Mouse (Mus musculus): Measurements from ENCODE around the gene Podxl. TPM values are rescaled to one million over a fixed set of nuclear protein-coding genes. Genes with fewer than 3 reads are reported as not detected.

The Podxl gene
- 17.0 and 18.5 TPM in 2 replicates for polyA plus RNA-seq (2015; fragmentation: Nextera tagmentation; extraction: Ambion mirVana)

DNA sequence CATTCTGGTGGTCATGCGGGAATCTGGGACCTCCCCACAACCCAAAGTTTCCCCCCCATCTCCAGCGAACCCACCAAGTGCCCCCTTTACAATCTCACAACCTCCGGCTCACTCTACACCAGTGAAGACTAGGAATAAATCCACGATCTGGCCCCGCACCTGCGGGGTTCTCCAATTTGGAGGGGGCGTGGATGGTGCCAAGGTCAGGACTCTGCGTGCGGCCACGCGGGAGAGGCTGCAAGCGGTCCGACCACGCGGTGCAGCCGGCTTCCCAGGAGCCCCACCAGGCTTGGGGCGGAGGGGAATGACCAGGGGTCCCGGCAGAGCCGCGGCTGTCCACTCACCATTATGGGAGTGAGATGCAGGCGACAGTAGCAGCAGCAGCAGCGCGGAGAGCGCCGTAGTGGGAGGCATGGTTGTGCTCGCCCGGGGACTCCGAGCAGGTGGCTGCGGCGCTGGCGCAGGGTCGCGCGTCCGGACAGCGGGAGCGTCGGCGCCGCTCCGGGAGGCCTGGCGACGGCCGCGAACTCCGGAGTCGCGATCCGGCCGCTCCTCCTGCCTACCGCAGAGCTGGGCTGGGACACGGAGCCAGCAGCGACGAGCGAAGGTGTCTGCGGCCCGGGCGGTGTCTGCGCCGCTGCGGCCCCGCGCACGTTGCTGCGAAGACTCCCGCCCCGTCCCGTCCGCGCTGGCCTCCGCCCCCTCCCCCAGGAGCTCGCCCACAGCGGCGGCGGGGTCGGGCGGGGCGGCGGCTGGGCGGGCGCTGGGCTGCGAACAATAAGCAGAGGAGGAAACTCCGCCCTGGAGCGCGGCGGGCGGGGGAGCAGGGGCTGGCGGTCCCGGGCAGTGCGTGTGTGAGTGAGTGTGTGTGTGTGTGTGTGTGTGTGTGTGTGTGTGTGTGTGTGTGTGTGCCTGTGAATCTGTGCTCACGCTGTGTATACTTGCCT, at the start of gene Podxl:
TSS of gene Podxl (minus strand) at position 747 of the 947 bp plus-strand sequence.
- ATAC-seq (ENCODE audit: insufficient read depth, low FRiP score), result peak; percentile 92
- Histone ChIP-seq H3K4me1 (ENCODE audit: control insufficient read depth, insufficient read depth, low read length) (peaks cover 11% of the 10 kb centered on the region; the same call in 1 of the 2 replicates), H3K9me3 (replicated peaks; ENCODE audit: control insufficient read depth, low read length) (no peaks in the 10 kb centered on the region), H3K27me3 (ENCODE audit: control insufficient read depth, insufficient read depth, low read length) (peaks cover 35% of the 10 kb centered on the region), H3K4me3 (replicated peaks; ENCODE audit: low read length) (peak within 1 kb of the TSS; percentile 62), H3K36me3 (ENCODE audit: control insufficient read depth, insufficient read depth, low read length) (no peaks in the 10 kb centered on the region), H3K9ac (ENCODE audit: low read length) (peak within 1 kb of the TSS; percentile 73), H3K4me2 (ENCODE audit: low read depth, low read length) (peak within 1 kb of the TSS; percentile 91), H3K27ac (ENCODE audit: low read length) (no peak within 1 kb of the TSS)
- under 1% methylated on average over 73 of the region's 91 CpGs for WGBS

DNA sequence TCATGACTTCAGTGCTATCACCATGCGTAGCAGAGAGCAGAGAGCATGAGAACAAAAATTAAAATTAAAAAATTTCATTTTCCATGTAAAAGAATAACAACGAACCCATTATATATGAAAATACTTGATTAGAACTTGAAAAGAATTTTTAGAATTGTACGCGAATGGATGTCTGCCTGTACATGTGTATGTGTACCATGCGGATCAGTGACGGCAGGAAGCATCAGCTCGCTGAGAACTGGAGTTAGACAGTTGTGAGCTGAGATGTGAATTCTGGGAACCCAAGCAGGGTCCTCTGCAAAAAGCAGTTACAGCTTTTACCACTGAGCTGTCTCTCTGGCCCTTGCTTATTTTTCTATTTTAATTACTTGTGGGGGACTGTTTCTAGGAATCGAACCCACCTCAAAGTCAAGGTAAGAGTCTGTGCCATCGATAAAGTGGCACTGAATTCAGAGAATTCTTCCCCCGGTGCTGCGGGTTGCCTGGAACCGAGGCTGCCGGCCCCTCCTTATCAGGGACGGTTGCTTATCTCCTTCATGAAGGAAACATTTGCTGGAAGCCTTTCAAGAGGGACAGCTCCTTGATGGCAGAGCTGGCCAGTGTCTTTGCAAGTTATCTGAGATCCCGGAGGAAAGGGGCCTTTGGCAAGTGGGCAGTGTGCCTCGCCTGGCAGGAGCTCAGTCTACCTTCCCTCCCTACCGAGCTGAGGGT, 48.9 kb upstream of the Podxl start:
- Histone ChIP-seq H3K36me3 (ENCODE audit: control insufficient read depth, insufficient read depth, low read length) (no peaks in the 10 kb centered on the region), H3K9ac (ENCODE audit: low read length) (no peak overlapping the region), H3K4me1 (ENCODE audit: control insufficient read depth, insufficient read depth, low read length) (no peaks in the 10 kb centered on the region; the same call in 1 of the 2 replicates), H3K9me3 (replicated peaks; ENCODE audit: control insufficient read depth, low read length) (no peaks in the 10 kb centered on the region), H3K27me3 (ENCODE audit: control insufficient read depth, insufficient read depth, low read length) (no peaks in the 10 kb centered on the region), H3K4me2 (ENCODE audit: low read depth, low read length) (no peak overlapping the region), H3K4me3 (replicated peaks; ENCODE audit: low read length) (no peak overlapping the region), H3K27ac (ENCODE audit: low read length) (no peak overlapping the region)
- 52% methylated on average over 17 of the region's 17 CpGs for WGBS
- no peak for ATAC-seq (ENCODE audit: insufficient read depth, low FRiP score)

DNA sequence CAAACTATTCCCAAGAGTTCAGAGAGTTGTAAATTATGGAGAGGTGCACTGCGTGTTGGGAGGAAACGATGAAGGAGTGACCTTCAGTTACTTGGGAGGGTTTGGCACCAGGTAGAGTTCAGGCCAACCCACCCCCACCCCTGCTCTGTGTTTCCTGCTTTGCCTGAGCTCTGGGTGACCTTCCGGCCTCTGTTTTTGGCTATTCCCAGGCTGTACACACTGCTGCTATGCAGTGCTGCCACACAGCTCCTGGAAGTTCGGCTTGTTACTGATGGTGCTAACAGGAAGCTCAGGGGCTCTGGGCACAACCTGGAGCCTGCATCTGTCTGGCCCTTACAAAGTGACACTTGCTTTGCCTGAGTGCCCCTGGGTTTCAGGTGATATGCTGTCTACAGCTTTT, 42.6 kb upstream of the Podxl start:
- H3K4me1 ChIP-seq (ENCODE audit: control insufficient read depth, insufficient read depth, low read length), result no peaks in the 10 kb centered on the region
- WGBS, result 71% methylated on average over 4 of the region's 4 CpGs
- H3K4me3 ChIP-seq (replicated peaks; ENCODE audit: low read length), result no peak overlapping the region
- ATAC-seq (ENCODE audit: insufficient read depth, low FRiP score), result no peak
- no peaks in the 10 kb centered on the region for H3K9me3 ChIP-seq (replicated peaks; ENCODE audit: control insufficient read depth, low read length)
- H3K4me2 ChIP-seq (ENCODE audit: low read depth, low read length), result no peak overlapping the region
- H3K36me3 ChIP-seq (ENCODE audit: control insufficient read depth, insufficient read depth, low read length), result no peaks in the 10 kb centered on the region
- H3K27ac ChIP-seq (ENCODE audit: low read length), result no peak overlapping the region
- no peak overlapping the region for H3K9ac ChIP-seq (ENCODE audit: low read length)
- H3K27me3 ChIP-seq (ENCODE audit: control insufficient read depth, insufficient read depth, low read length), result no peaks in the 10 kb centered on the region

DNA sequence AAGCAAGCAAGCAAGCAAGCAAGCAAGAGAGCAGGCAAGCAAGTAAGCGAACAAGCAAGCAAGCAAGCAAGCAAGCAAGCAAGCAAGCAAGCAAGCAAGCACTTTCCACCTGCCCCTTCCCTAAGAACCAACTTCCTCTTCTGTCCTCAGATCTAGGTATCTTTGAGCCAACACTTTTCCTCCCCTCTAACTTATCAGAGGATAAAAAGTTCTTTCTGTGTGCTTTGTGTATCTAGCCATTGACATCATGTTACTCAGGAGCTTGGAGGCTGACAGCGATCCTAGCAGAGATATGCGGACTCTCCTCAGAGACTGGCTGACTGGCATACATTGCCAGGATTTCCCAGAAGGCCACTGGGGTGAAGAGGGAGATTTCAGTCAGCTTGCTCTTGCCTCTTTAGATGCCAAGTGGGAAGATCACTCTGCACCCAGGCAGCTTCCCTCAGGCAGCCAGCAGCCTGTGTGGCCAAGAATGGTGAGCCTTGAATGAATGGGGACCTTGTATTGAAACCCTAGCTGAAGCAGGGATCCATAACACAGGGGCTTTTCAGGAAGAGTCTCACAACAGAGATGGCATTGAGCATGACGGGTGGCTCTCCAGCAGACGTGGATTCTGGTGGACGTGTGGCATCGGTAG, 41.0 kb upstream of the Podxl start:
- H3K27me3 ChIP-seq (ENCODE audit: control insufficient read depth, insufficient read depth, low read length), result no peaks in the 10 kb centered on the region
- H3K4me3 ChIP-seq (replicated peaks; ENCODE audit: low read length), result no peak overlapping the region
- H3K4me1 ChIP-seq (ENCODE audit: control insufficient read depth, insufficient read depth, low read length), result 0 out of 2 replicates have a peak, but pooled peaks cover 4% of the 10 kb centered on the region
- no peaks in the 10 kb centered on the region for H3K36me3 ChIP-seq (ENCODE audit: control insufficient read depth, insufficient read depth, low read length)
- no peak overlapping the region for H3K27ac ChIP-seq (ENCODE audit: low read length)
- no peak overlapping the region for H3K4me2 ChIP-seq (ENCODE audit: low read depth, low read length)
- WGBS, result 80% methylated on average over 7 of the region's 7 CpGs
- no peak for ATAC-seq (ENCODE audit: insufficient read depth, low FRiP score)
- H3K9me3 ChIP-seq (replicated peaks; ENCODE audit: control insufficient read depth, low read length), result no peaks in the 10 kb centered on the region
- no peak overlapping the region for H3K9ac ChIP-seq (ENCODE audit: low read length)

DNA sequence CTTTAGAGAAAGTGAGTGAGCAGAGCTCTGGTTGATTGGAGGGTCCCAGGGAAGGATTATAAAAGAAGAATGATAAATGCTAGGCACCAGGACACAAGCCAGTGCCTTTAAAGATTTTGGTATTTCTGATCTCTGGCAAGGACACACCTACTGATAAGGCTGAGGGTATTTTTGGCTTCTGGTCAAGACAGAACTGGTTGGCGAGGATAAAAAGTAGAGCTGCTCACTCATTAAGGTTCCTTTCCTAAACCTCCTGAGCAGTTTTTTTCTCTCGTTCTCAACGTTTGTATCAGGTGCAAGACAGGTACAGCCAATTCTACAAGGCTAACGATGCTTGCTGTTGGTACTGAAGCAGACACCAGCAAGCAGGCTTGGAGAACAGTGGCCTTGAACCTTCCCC, 38.7 kb upstream of the Podxl start:
- H3K4me3 ChIP-seq (replicated peaks; ENCODE audit: low read length), result no peak overlapping the region
- H3K27ac ChIP-seq (ENCODE audit: low read length), result no peak overlapping the region
- 0 out of 2 replicates have a peak, but pooled peaks cover 3% of the 10 kb centered on the region for H3K9me3 ChIP-seq (replicated peaks; ENCODE audit: control insufficient read depth, low read length)
- no peaks in the 10 kb centered on the region for H3K36me3 ChIP-seq (ENCODE audit: control insufficient read depth, insufficient read depth, low read length)
- WGBS, result 69% methylated on average over 4 of the region's 4 CpGs
- peaks cover 7% of the 10 kb centered on the region; the same call in 1 of the 2 replicates for H3K4me1 ChIP-seq (ENCODE audit: control insufficient read depth, insufficient read depth, low read length)
- no peak for ATAC-seq (ENCODE audit: insufficient read depth, low FRiP score)
- no peak overlapping the region for H3K4me2 ChIP-seq (ENCODE audit: low read depth, low read length)
- no peaks in the 10 kb centered on the region for H3K27me3 ChIP-seq (ENCODE audit: control insufficient read depth, insufficient read depth, low read length)
- H3K9ac ChIP-seq (ENCODE audit: low read length), result no peak overlapping the region

DNA sequence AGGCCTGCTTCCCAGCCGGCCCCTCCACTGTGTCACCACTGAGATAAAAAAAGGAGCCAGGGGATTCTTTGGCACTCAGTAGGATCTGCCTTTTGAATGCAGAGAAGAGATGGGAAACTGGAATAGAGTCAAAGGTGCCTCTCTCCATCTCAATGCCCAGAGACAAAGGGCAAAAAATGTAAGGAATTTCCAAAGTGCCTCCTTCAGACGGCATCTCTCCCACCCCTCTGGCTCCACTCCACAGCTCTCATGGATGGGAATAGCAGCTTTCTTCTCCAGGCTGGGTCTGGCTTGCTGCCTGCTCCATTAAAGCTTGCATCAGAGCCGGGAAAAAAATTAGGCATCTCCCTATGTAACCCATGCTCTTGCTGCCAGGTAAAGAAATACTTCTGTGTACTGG, 37.4 kb upstream of the Podxl start:
- H3K9ac ChIP-seq (ENCODE audit: low read length), result no peak overlapping the region
- 0 out of 2 replicates have a peak, but pooled peaks cover 3% of the 10 kb centered on the region for H3K9me3 ChIP-seq (replicated peaks; ENCODE audit: control insufficient read depth, low read length)
- peaks cover 19% of the 10 kb centered on the region for H3K4me1 ChIP-seq (ENCODE audit: control insufficient read depth, insufficient read depth, low read length)
- H3K4me2 ChIP-seq (ENCODE audit: low read depth, low read length), result no peak overlapping the region
- H3K27me3 ChIP-seq (ENCODE audit: control insufficient read depth, insufficient read depth, low read length), result no peaks in the 10 kb centered on the region
- no peak for ATAC-seq (ENCODE audit: insufficient read depth, low FRiP score)
- H3K27ac ChIP-seq (ENCODE audit: low read length), result peak overlapping the region; percentile 38
- no peak overlapping the region for H3K4me3 ChIP-seq (replicated peaks; ENCODE audit: low read length)
- WGBS, result 29% methylated on average over 3 of the region's 3 CpGs
- H3K36me3 ChIP-seq (ENCODE audit: control insufficient read depth, insufficient read depth, low read length), result no peaks in the 10 kb centered on the region

DNA sequence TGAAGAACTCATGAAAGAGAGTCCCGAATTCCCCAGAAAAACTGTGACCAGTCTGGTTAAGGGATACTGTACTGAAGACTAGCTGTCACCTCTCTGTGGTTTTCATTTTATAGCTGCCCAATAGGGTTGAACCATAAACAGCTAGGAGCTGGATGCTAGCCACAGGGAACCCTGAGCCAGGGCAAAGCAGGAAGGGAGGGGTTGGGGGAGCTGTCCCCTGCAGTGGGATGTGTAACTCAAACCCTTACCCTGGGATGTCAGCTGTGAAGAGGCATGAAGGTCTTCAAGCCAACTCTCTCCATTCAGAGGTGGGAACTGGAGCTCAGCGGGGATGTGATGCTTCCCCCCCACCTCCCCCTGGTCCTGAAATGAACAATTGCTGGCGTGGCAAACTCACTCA, 36.1 kb upstream of the Podxl start:
- H3K27ac ChIP-seq (ENCODE audit: low read length), result no peak overlapping the region
- 0 out of 2 replicates have a peak, but pooled peaks cover 3% of the 10 kb centered on the region for H3K9me3 ChIP-seq (replicated peaks; ENCODE audit: control insufficient read depth, low read length)
- H3K9ac ChIP-seq (ENCODE audit: low read length), result no peak overlapping the region
- no peaks in the 10 kb centered on the region for H3K36me3 ChIP-seq (ENCODE audit: control insufficient read depth, insufficient read depth, low read length)
- WGBS, result 48% methylated on average over 3 of the region's 3 CpGs
- H3K4me2 ChIP-seq (ENCODE audit: low read depth, low read length), result no peak overlapping the region
- no peaks in the 10 kb centered on the region for H3K27me3 ChIP-seq (ENCODE audit: control insufficient read depth, insufficient read depth, low read length)
- ATAC-seq (ENCODE audit: insufficient read depth, low FRiP score), result no peak
- peaks cover 19% of the 10 kb centered on the region for H3K4me1 ChIP-seq (ENCODE audit: control insufficient read depth, insufficient read depth, low read length)
- H3K4me3 ChIP-seq (replicated peaks; ENCODE audit: low read length), result no peak overlapping the region

DNA sequence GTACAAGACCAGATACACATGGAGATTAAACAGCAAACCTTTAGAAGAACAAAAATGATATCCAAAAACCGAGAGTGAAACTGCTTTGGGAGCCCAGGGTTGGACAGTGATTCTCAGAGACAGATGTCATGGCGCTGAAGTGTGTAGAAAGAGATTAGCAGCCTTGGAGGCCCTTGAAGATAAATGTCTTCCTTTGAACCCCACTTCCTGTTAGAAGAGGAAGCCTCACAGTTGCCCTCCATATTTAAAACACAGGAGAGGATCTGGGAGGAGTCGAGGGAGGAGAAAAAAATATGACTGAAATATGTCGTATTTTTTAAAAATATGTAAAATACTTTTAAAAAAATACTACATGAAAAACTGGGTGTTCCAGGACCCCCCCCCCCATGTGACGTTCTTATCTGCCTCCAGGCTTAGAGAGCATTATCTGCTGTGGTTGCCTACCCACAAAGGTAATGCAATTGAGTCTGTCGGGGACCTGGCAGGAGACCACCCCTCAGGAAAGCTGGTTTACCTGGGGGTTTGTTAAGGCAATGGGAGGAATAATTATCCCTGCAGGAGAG, 34.6 kb upstream of the Podxl start:
- Histone ChIP-seq H3K9me3 (replicated peaks; ENCODE audit: control insufficient read depth, low read length) (0 out of 2 replicates have a peak, but pooled peaks cover 3% of the 10 kb centered on the region), H3K27ac (ENCODE audit: low read length) (no peak overlapping the region), H3K4me3 (replicated peaks; ENCODE audit: low read length) (no peak overlapping the region), H3K36me3 (ENCODE audit: control insufficient read depth, insufficient read depth, low read length) (no peaks in the 10 kb centered on the region), H3K9ac (ENCODE audit: low read length) (no peak overlapping the region), H3K4me2 (ENCODE audit: low read depth, low read length) (no peak overlapping the region), H3K4me1 (ENCODE audit: control insufficient read depth, insufficient read depth, low read length) (peaks cover 19% of the 10 kb centered on the region), H3K27me3 (ENCODE audit: control insufficient read depth, insufficient read depth, low read length) (no peaks in the 10 kb centered on the region)
- no peak for ATAC-seq (ENCODE audit: insufficient read depth, low FRiP score)
- 64% methylated on average over 6 of the region's 6 CpGs for WGBS

All from stomach, embryonic 16.5 days (tissue).